Mouse (Mus musculus) bone marrow, adult 2 months (tissue): Measurements from ENCODE around the gene Wdr62. TPM values are rescaled to one million over a fixed set of nuclear protein-coding genes. Genes with fewer than 3 reads are reported as not detected.

Experiments
- H3K27ac ChIP-seq: fragments of 200-500 bp; 2 replicates; pipeline ENCODE4 v1.5.1; 2012; ENCODE audit warnings: low read depth, mild to moderate bottlenecking, control low read depth, inconsistent platforms, low read length; ENCODE audit not compliant: control insufficient read depth, poor library complexity, insufficient read depth
- H3K4me1 ChIP-seq: fragments of 200-500 bp; 2 replicates; pipeline ENCODE4 v1.6.1; 2011; ENCODE audit warnings: low read length; ENCODE audit not compliant: control insufficient read depth, insufficient read depth
- H3K4me3 ChIP-seq: fragments of 200-500 bp; replicated peaks from 2 replicates; pipeline ENCODE3; 2011; ENCODE audit warnings: mild to moderate bottlenecking, low read depth, low read length, control low read depth; ENCODE audit not compliant: control insufficient read depth
- CTCF ChIP-seq: fragments of 200-500 bp; IDR thresholded peaks from 2 replicates; pipeline ENCODE4 v1.5.1; 2011; ENCODE audit warnings: low read length, control low read depth; ENCODE audit not compliant: control insufficient read depth, insufficient read depth
- POLR2A ChIP-seq: fragments of 200-500 bp; IDR thresholded peaks from 2 replicates; pipeline ENCODE4 v1.6.1; 2011; ENCODE audit warnings: low read depth, mild to moderate bottlenecking, control low read depth, low read length, borderline replicate concordance; ENCODE audit not compliant: control insufficient read depth
- WGBS: fragments of 180-500 bp; shearing (Covaris S2); methylation state at CpG from one replicate; pipeline ENCODE4 v1.1.7; 2018; 5-methylcytosine and 5-hydroxymethylcytosine counted together
- polyA plus RNA-seq: library from polyadenylated mRNA; stranded (reverse); fragments of >200 nt; gene quantifications from 2 replicates; pipeline ENCODE4 v1.2.4, GENCODE M21; 2011; ENCODE audit warnings: low replicate concordance; ENCODE audit not compliant: missing spikeins, insufficient read depth, insufficient read length

Gene Wdr62
- polyA plus RNA-seq, 1 experiment = 45.3 TPM

- H3K27ac ChIP-seq = peak within 1 kb of the TSS; percentile 46
- TF ChIP-seq CTCF (no peak), POLR2A (peak; percentile 69)
- WGBS = under 1% methylated on average over 67 of the region's 67 CpGs
- H3K4me1 ChIP-seq = peaks cover 1% of the 10 kb centered on the region; the same call in 1 of the 2 replicates
- H3K4me3 ChIP-seq = peak within 1 kb of the TSS; percentile 71
These were observed 48.4 kb downstream of the Wdr62 start, which contains the start of the genes Polr2i and Tbcb for GRCm38 (mm10) chr7:30231669-30232454. TSS of gene Polr2i (plus strand) at chr7:30231948. TSS of gene Tbcb (minus strand) at chr7:30232272.

- TF ChIP-seq POLR2A (no peak), CTCF (no peak)
- Histone ChIP-seq H3K27ac (no peak overlapping the region), H3K4me1 (peaks cover 1% of the 10 kb centered on the region; the same call in 1 of the 2 replicates), H3K4me3 (peak overlapping the region; percentile 71)
- WGBS = under 1% methylated on average over 16 of the region's 16 CpGs
These were observed 48.9 kb downstream of the Wdr62 start for GRCm38 (mm10) chr7:30231328-30231668.

GRCm38 (mm10) chr7:30224206-30224605, 56.0 kb downstream of the Wdr62 start:
- 89% methylated on average over 12 of the region's 12 CpGs for WGBS

GRCm38 (mm10) chr7:30222205-30222604, 58.0 kb downstream of the Wdr62 start:
- Histone ChIP-seq H3K4me3 (no peak overlapping the region), H3K4me1 (peaks cover 3% of the 10 kb centered on the region; the same call in 1 of the 2 replicates), H3K27ac (no peak overlapping the region)
- WGBS = 77% methylated on average over 5 of the region's 5 CpGs
- no peak for TF ChIP-seq CTCF
- TF ChIP-seq POLR2A = no peak

More at GRCm38 (mm10) chr7:30224206-30224605, 56.0 kb downstream of the Wdr62 start:
- no peak overlapping the region for H3K4me3 ChIP-seq
- no peak overlapping the region for H3K27ac ChIP-seq
- no peak for TF ChIP-seq CTCF
- TF ChIP-seq POLR2A = no peak
- peaks cover under 1% of the 10 kb centered on the region; the same call in 1 of the 2 replicates for H3K4me1 ChIP-seq

- no peak overlapping the region for H3K27ac ChIP-seq
- H3K4me1 ChIP-seq = peaks cover 3% of the 10 kb centered on the region; the same call in 1 of the 2 replicates
- H3K4me3 ChIP-seq = no peak overlapping the region
- 76% methylated on average over 3 of the region's 3 CpGs for WGBS
- TF ChIP-seq POLR2A (no peak), CTCF (no peak)
These were observed 58.8 kb downstream of the Wdr62 start for GRCm38 (mm10) chr7:30221433-30221832.

GRCm38 (mm10) chr7:30220008-30220356, 60.2 kb downstream of the Wdr62 start:
- Histone ChIP-seq H3K4me3 (peak overlapping the region; percentile 16), H3K4me1 (peaks cover 3% of the 10 kb centered on the region; the same call in 1 of the 2 replicates), H3K27ac (peak overlapping the region; percentile 30; the same call in 1 of the 2 replicates)
- TF ChIP-seq CTCF (no peak), POLR2A (no peak)
- WGBS = 7% methylated on average over 11 of the region's 11 CpGs

- Histone ChIP-seq H3K4me1 (peaks cover 3% of the 10 kb centered on the region; the same call in 1 of the 2 replicates), H3K4me3 (peak overlapping the region; percentile 56), H3K27ac (peak overlapping the region; percentile 30)
- 1% methylated on average over 16 of the region's 16 CpGs for WGBS
- TF ChIP-seq POLR2A (peak; percentile 41; the same call in 1 of the 2 replicates), CTCF (no peak)
These were observed 60.8 kb downstream of the Wdr62 start for GRCm38 (mm10) chr7:30219293-30220007.

- H3K4me1 ChIP-seq = peaks cover 3% of the 10 kb centered on the region; the same call in 1 of the 2 replicates
- WGBS = 86% methylated on average over 2 of the region's 2 CpGs
These were observed 62.9 kb downstream of the Wdr62 start for GRCm38 (mm10) chr7:30217277-30217676.

More at GRCm38 (mm10) chr7:30217277-30217676, 62.9 kb downstream of the Wdr62 start:
- no peak for TF ChIP-seq CTCF
- no peak for TF ChIP-seq POLR2A
- H3K27ac ChIP-seq = no peak overlapping the region
- H3K4me3 ChIP-seq = no peak overlapping the region
